Mouse (Mus musculus) c-Kit-positive CD71-positive TER-119-negative erythroid progenitor cells, embryonic 14.5 days (primary cell): ENCODE measurements around the gene Il13.

ENCODE experiments used
- DNase-seq: peaks from one replicate; pipeline ENCODE4 v3.0.0-alpha.2; 2013; ENCODE audit warnings: low read depth

The Il13 gene

DNA sequence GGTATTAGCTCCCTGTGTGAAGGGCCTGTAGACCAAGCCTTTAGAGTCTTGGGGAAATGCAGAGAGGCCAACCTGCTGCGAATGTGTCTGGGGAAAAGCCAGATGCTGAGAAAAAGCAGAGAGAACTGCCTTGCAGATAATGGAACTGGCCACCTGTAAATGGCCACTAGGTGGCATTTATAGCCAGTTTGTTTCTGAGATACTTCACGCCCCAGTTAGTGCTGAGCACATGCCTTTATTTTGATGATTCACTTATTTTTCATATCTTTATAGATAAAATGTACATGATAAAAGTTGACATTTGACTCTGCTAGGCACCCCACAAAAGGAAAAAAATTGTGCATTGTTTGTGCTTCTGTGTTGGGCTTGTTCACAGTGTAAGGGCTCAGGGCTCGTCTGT, 49.7 kb downstream of the Il13 start:
- no peak for DNase-seq

GRCm38 (mm10) chr11:53583151-53583550, 51.4 kb downstream of the Il13 start:
- DNase-seq: no peak
